Mouse (Mus musculus) midbrain, embryonic 11.5 days (tissue): ENCODE measurements at regions not wholly inside any gene's neighbourhood (a gene's known extent, or its start where the extent isn't known, plus 50 kb on each side); places are given as distances from the start of the nearest gene placed in this dataset.
"Not testable (repeated sequence)": the region's sequence is repeated elsewhere in the genome, so short reads cannot be mapped to it uniquely, and the experiment has no call there.

ENCODE experiments used
- ATAC-seq: fragments of 200-750 bp; cut with Nextera tagmentation; 2 replicates; pipeline ENCODE4 v1.8.0; 2017; ENCODE audit warnings: moderate TSS enrichment, moderate library complexity; ENCODE audit not compliant: low FRiP score
- DNase-seq: peaks from one replicate; pipeline ENCODE4 v3.0.0; 2015; ENCODE audit warnings: low spot score; ENCODE audit errors: missing footprints
- H3K27ac ChIP-seq: fragments of 300-500 bp; sonication (generic); 2 replicates; pipeline ENCODE4 v1.5.1; 2014; ENCODE audit warnings: low read depth, low read length
- H3K27me3 ChIP-seq: fragments of 300-500 bp; sonication (generic); 2 replicates; pipeline ENCODE4 v1.6.1; 2014; ENCODE audit warnings: mild to moderate bottlenecking, low read length, moderate library complexity, mixed read lengths; ENCODE audit not compliant: control insufficient read depth, insufficient read depth
- H3K36me3 ChIP-seq: fragments of 300-500 bp; sonication (generic); 2 replicates; pipeline ENCODE4 v1.6.1; 2014; ENCODE audit warnings: mild to moderate bottlenecking, low read length, moderate library complexity, mixed read lengths; ENCODE audit not compliant: control insufficient read depth, insufficient read depth
- H3K4me1 ChIP-seq: fragments of 300-500 bp; sonication (generic); 2 replicates; pipeline ENCODE4 v1.6.1; 2014; ENCODE audit warnings: low read length; ENCODE audit not compliant: control insufficient read depth, insufficient read depth
- H3K4me2 ChIP-seq: fragments of 300-500 bp; sonication (generic); 2 replicates; pipeline ENCODE4 v1.6.1; 2014; ENCODE audit warnings: mild to moderate bottlenecking, moderate library complexity
- H3K4me3 ChIP-seq: fragments of 300-500 bp; sonication (generic); 2 replicates; pipeline ENCODE4 v1.5.1; 2014; ENCODE audit warnings: low read depth, low read length
- H3K9ac ChIP-seq: fragments of 300-500 bp; sonication (generic); 2 replicates; pipeline ENCODE4 v1.6.1; 2014; ENCODE audit warnings: low read length
- H3K9me3 ChIP-seq: fragments of 300-500 bp; sonication (generic); 2 replicates; pipeline ENCODE4 v1.6.1; 2016; ENCODE audit warnings: low read length; ENCODE audit not compliant: control insufficient read depth
- WGBS: fragments of 180-500 bp; shearing (Covaris S2); extraction: QIAGEN DNeasy Blood & Tissue Kit; methylation state at CpG from one replicate; pipeline ENCODE4 v1.1.7; 2014; 5-methylcytosine and 5-hydroxymethylcytosine counted together

GRCm38 (mm10) chr9:41889568-41890272 lies 234.4 kb downstream of the Sorl1 start:
- Histone ChIP-seq H3K27me3 (no peaks in the 10 kb centered on the region), H3K9me3 (no peaks in the 10 kb centered on the region), H3K4me3 (peak overlapping the region; percentile 17; the same call in 1 of the 2 replicates), H3K27ac (peak overlapping the region; percentile 86), H3K9ac (peak overlapping the region; percentile 66; the same call in 1 of the 2 replicates), H3K4me1 (peaks cover 15% of the 10 kb centered on the region), H3K4me2 (peak overlapping the region; percentile 42), H3K36me3 (no peaks in the 10 kb centered on the region)
- whole genome bisulfite sequencing: 50% methylated on average over 12 of the region's 12 CpGs
- DNase-seq (no peak), ATAC-seq (peak; percentile 45)

DNA sequence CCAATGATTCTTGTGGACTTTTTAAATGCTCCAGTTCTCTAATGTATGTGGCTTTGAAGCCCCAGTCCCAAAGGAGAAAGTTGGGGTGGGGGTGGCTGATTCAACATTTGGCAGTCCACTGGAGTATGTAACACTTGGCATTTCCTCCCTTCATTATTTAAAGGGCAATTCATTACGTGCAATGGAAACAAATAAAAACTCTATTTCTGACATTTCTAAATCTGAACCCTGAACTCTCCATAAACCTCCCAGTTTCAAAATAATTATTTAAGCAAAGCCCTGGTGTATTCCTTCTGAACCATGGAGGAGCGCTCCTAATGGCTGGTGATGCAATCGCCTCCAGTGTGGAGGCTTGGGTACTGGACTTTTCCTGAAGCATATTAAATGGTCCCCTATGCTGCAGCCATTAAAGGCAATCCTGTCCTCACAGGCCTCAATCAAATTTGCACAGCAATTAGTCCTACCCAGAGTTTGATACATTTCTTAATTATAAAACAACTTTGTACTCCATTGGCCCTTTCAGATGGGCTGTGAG lies 235.4 kb downstream of the Sorl1 start:
- Histone ChIP-seq H3K9ac (no peak overlapping the region), H3K9me3 (no peaks in the 10 kb centered on the region), H3K27me3 (no peaks in the 10 kb centered on the region), H3K27ac (no peak overlapping the region), H3K36me3 (no peaks in the 10 kb centered on the region), H3K4me2 (no peak overlapping the region), H3K4me3 (no peak overlapping the region), H3K4me1 (peaks cover 15% of the 10 kb centered on the region)
- no peak for DNase-seq
- ATAC-seq: no peak
- WGBS: 94% methylated on average over 3 of the region's 3 CpGs

DNA sequence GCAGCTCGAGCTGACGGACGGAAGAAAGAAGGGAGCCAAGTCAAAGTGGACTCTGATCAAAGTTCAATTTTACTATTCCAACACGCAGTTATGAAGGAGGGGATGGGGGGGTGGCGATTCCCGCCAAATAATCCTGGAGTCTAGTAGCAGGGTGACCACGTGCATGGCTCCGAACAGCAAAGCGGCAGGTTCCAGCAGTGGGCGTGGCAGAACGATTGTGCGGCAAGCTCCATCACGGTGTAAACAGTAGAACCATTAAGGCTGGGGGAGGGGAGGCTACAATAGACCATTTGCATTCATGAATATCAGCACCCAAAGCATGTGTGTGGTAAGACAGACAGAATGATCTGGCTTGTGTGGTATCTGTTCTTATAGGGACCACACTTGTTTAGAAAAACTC lies 237.6 kb downstream of the Sorl1 start:
- 90% methylated on average over 13 of the region's 13 CpGs for WGBS
- not testable (repeated sequence) for H3K27me3 ChIP-seq, H3K27ac ChIP-seq, H3K9ac ChIP-seq, H3K9me3 ChIP-seq, ATAC-seq, H3K4me2 ChIP-seq, H3K4me3 ChIP-seq, H3K36me3 ChIP-seq, DNase-seq
- peaks cover 15% of the 10 kb centered on the region for H3K4me1 ChIP-seq

DNA sequence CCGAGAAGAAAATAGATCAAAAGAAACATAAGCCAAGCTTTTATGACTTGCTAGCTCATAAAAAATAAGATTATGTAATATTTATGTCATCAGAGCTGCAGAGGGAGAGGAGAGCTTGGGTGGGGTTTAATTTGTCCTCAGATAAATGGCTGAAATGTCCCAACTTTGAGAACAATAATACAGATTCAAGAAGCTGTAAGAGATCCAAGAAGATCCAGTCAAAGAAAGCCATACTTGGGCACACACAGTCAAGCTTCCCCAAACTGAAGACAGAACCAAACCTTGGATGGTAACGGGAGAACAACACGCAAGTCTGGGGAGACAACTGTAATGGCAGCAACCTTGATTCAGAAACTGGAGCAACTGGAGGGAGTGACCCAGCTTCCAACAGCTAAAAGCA lies 243.6 kb downstream of the Sorl1 start:
- Histone ChIP-seq H3K36me3 (no peaks in the 10 kb centered on the region), H3K9me3 (no peaks in the 10 kb centered on the region), H3K4me2 (no peak overlapping the region), H3K27ac (no peak overlapping the region), H3K9ac (no peak overlapping the region), H3K4me1 (peaks cover 9% of the 10 kb centered on the region), H3K27me3 (no peaks in the 10 kb centered on the region), H3K4me3 (no peak overlapping the region)
- ATAC-seq (no peak), DNase-seq (no peak)
- WGBS: 92% methylated on average over 3 of the region's 3 CpGs

GRCm38 (mm10) chr9:41879080-41879479 lies 245.0 kb downstream of the Sorl1 start:
- 85% methylated on average over 1 of the region's 1 CpGs for WGBS
- Histone ChIP-seq H3K27me3 (no peaks in the 10 kb centered on the region), H3K36me3 (no peaks in the 10 kb centered on the region), H3K4me2 (no peak overlapping the region), H3K9me3 (no peaks in the 10 kb centered on the region), H3K9ac (no peak overlapping the region), H3K27ac (no peak overlapping the region), H3K4me3 (no peak overlapping the region), H3K4me1 (peaks cover 9% of the 10 kb centered on the region)
- DNase-seq: no peak
- no peak for ATAC-seq

- no peaks in the 10 kb centered on the region for H3K36me3 ChIP-seq
- no peaks in the 10 kb centered on the region for H3K9me3 ChIP-seq
- peak overlapping the region; percentile 22 for H3K9ac ChIP-seq
- peak overlapping the region; percentile 6; the same call in 1 of the 2 replicates for H3K27ac ChIP-seq
- WGBS: 60% methylated on average over 5 of the region's 5 CpGs
- peaks cover 9% of the 10 kb centered on the region for H3K4me1 ChIP-seq
- H3K27me3 ChIP-seq: no peaks in the 10 kb centered on the region
- H3K4me2 ChIP-seq: no peak overlapping the region
- no peak overlapping the region for H3K4me3 ChIP-seq
- no peak for DNase-seq
- no peak for ATAC-seq
These were observed 263.0 kb downstream of the Sorl1 start for GRCm38 (mm10) chr9:41861136-41861535.

- Histone ChIP-seq H3K9ac (peak overlapping the region; percentile 22), H3K4me1 (peaks cover 9% of the 10 kb centered on the region), H3K4me3 (no peak overlapping the region), H3K27me3 (no peaks in the 10 kb centered on the region), H3K36me3 (no peaks in the 10 kb centered on the region), H3K27ac (no peak overlapping the region; the same call in 1 of the 2 replicates), H3K4me2 (no peak overlapping the region), H3K9me3 (no peaks in the 10 kb centered on the region)
- ATAC-seq (0 out of 2 replicates have a peak, but pooled peaks have one; percentile 44), DNase-seq (peak; percentile 91)
- 47% methylated on average over 4 of the region's 4 CpGs for WGBS
These were observed 263.4 kb downstream of the Sorl1 start for GRCm38 (mm10) chr9:41860681-41861080.

DNA sequence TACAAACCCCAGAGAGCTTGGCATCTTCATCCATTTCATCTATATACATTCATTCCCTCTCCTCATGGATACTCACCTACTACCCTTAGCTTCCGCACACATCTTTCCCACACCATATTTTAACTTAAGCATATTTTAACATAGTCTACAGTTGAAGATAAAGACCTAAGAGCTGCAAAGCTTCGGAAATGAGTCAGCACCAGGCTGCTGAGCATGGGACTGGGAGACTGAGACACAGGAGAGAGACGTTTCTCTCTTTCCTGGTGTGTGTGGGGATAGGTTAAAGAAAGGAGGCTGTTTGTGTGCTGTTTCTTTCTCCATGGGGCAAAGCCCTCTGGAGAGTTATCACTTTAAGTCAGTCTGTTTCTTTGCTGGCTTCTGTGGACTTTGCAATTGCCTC lies 264.3 kb downstream of the Sorl1 start:
- Histone ChIP-seq H3K9me3 (no peaks in the 10 kb centered on the region), H3K4me1 (peaks cover 9% of the 10 kb centered on the region), H3K36me3 (no peaks in the 10 kb centered on the region), H3K4me2 (no peak overlapping the region), H3K27me3 (no peaks in the 10 kb centered on the region), H3K4me3 (no peak overlapping the region), H3K27ac (no peak overlapping the region), H3K9ac (no peak overlapping the region)
- 82% methylated on average over 3 of the region's 3 CpGs for WGBS
- DNase-seq (no peak), ATAC-seq (no peak)

- no peaks in the 10 kb centered on the region for H3K9me3 ChIP-seq
- no peak overlapping the region for H3K4me3 ChIP-seq
- WGBS: 94% methylated on average over 1 of the region's 1 CpGs
- no peaks in the 10 kb centered on the region for H3K27me3 ChIP-seq
- H3K4me2 ChIP-seq: no peak overlapping the region
- no peaks in the 10 kb centered on the region for H3K36me3 ChIP-seq
- H3K27ac ChIP-seq: no peak overlapping the region
- no peaks in the 10 kb centered on the region for H3K4me1 ChIP-seq
- H3K9ac ChIP-seq: no peak overlapping the region
- no peak for DNase-seq
- no peak for ATAC-seq
These were observed 272.0 kb downstream of the Sorl1 start for GRCm38 (mm10) chr9:41852099-41852498.
